Mouse (Mus musculus): ENCODE measurements around the gene Asgr2.
A peak's percentile ranks its signal among the peaks of the same experiment; 100 is the strongest.
"Not testable (repeated sequence)": the region's sequence is repeated elsewhere in the genome, so short reads cannot be mapped to it uniquely, and the experiment has no call there.

The Asgr2 gene

DNA sequence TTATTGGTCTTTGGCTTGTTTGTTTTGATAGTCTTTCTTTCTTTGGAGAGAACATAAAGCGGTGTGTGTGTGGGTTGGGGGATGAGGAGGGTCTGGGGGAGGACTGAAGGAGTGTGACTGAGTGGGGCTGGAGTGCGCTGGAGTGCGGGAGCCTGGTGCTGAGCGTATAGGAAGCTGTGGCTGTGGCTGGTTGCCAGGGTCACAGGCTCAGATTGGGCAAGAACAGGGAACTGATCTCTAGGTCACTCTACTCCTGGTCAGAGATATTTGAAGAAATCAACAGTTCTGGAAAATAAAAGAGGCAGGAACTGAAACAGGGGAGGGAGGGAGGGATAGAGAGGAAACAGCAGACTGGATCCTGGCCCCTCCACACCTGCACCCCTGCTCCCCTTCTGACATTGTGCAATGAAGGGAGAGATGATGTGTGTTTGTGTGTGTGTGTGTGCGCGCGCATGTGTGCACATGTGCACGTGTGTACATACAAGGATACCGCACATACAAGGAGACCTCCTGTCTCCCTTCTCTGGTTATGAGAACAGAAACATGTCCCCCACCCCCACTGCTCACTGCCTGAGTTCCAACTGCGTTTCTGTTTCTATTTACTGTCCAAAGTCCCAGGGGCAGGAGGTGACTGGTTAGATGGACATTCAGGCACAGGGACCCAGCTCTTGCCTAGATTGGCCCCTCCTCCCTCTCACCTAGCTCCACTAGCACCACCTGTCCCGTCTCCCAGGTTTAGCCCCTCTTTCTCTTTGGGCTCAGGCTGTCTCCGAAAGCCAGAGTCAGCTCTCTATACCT lies at the start of gene Asgr2:
Asgr2 (plus strand) TSS at position 659 of the 798 bp plus-strand sequence.
- no peak for DNase-seq (ENCODE audit: low spot score in 2 of 2)

GRCm38 (mm10) chr11:70043665-70044064 lies 48.8 kb upstream of the Asgr2 start:
- DNase-seq (ENCODE audit: low spot score in 2 of 2) = no peak

DNA sequence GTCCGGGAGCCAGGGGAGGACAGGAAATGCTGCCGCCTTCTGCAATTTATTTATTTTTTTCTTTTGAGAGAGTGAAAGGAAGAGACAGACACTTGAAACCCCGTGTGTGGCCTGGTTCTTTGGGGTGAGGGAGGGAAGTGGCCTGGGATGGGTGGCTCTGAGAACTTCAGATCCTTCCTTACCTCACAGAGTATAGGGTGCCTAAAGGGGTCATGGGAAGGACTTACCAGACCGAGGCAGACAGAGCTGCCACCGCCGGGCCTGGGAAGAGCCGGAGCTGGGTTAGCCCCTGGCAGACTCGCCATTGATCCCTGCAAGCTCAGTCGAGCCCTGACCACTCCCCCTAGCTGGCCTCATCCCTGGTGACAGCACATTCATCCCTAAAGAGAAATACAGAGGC lies 47.0 kb upstream of the Asgr2 start:
- DNase-seq (ENCODE audit: low spot score in 2 of 2) = no peak

DNA sequence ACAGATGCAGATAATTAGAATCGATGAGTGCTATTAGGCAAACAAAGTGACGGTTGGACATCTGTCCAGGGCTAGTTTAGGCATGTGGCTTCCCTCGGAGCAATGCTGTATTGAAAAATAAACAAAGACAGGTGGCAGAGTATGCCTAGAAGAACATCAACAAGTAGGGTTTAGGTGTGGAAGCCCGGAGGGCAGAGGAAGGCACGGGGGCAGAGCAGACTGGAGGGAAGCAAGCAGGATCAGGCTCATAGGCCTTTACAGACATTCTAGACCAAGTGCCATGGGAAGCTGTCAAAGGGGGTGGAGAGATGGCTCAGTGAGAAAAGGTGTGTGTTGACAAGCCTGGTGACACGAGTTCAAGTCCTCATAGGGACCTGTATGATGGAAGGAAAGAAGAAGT lies 43.1 kb upstream of the Asgr2 start:
- no peak for DNase-seq (ENCODE audit: low spot score in 2 of 2)

DNA sequence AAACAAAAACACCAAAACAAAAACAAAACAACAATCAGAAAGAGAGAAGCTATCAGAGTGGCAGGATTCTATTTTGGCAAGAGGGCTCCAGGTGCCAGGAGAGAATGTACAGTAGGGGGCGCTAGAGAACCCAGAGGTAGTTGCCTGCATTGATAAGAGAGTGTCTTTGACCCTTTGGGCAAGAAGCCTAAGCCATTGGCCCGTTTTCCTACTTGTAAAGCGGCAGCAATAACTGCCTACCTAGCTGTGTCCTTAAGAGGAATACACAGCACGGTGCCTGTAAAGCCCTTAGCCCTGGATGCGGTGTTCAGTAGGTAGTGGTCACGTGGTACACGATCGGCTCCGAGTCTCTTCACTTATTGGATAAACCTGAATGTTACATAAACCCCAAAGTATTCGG lies 42.6 kb upstream of the Asgr2 start:
- no peak for DNase-seq (ENCODE audit: low spot score in 2 of 2)

GRCm38 (mm10) chr11:70053156-70053555 lies 39.3 kb upstream of the Asgr2 start:
- no peak for DNase-seq (ENCODE audit: low spot score in 2 of 2)

- no peak for DNase-seq (ENCODE audit: low spot score in 2 of 2)
These were observed 38.4 kb upstream of the Asgr2 start, which contains the start of gene Asgr1 for GRCm38 (mm10) chr11:70053898-70054570. Gene Asgr1 (plus strand): TSS chr11:70054085.

DNA sequence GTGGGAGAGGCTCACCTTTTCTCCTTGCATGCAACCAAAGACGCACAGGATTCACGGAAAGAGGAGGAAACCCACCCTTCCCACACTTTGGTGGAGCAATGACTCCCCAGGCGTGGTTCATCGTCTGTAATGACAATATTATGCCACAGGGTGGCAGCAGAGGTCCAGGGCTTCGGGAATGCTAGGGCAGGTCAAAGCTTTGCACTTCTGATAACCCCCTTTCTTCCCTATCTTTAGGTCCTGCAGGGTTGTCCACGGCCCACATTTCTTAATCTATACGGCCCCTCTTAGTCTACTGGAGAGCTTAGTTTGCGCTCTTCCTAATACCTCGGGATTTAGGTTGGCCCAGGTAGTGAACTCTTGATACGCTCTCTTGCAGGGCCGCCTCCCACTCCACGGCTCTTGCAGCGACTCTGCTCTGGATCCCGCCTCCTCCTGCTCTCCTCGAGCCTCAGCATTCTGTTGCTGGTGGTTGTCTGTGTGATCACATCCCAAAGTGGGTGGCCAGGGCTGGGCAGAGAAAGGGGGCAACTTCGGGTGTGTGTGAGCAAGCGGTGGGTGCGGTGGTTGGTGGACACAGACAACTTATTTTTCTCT lies 36.7 kb upstream of the Asgr2 start:
- peak; percentile 49 to 56 for DNase-seq (ENCODE audit: low spot score in 2 of 2)

- no peak for DNase-seq (ENCODE audit: low spot score in 2 of 2)
These were observed 34.6 kb upstream of the Asgr2 start for GRCm38 (mm10) chr11:70057805-70058204.

GRCm38 (mm10) chr11:70059930-70060329 lies 32.5 kb upstream of the Asgr2 start:
- no peak for DNase-seq (ENCODE audit: low spot score in 2 of 2)

GRCm38 (mm10) chr11:70063053-70063452 lies 29.4 kb upstream of the Asgr2 start:
- DNase-seq (ENCODE audit: low spot score in 2 of 2) = no peak

GRCm38 (mm10) chr11:70066701-70067100 lies 25.7 kb upstream of the Asgr2 start:
- DNase-seq (ENCODE audit: low spot score in 2 of 2) = no peak

DNA sequence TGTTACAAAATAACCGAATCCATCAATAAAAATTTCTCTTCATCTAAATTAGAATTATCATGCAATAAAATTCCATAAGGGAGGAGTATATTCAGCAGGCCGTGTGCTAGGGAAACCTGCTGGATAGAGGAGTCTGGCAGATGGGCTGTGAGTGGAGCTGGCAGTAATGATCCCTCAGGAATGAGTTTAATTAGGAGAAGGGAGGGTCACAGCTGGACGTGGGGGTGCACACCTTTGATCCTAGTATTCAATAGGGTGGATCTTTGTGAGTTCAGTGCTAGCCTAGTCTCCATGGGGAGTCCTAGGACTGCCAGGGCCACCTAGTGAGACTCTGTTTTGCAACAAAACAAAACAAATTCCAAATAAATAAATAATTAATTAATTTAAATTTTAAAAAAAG lies 24.2 kb upstream of the Asgr2 start:
- DNase-seq (ENCODE audit: low spot score in 2 of 2) = no peak

DNA sequence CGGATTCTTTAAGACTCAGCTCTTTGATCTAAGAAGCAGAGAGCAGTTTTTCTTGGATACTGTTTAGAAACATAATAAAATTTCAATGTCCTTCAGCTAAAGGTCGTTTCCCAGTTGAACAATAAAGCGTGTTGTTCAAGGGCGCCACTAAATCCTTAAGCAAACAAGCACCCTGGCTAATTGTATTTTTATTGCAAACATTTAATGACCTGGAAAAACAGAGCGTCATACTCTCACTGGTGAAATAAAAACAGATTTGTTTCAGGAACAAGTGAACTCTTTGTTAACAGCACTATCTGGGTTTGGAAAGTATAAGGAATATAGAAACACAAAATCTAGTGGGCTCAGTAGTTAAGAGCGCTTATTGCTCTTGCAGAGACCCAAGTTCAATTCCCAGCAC lies 22.4 kb upstream of the Asgr2 start:
- no peak for DNase-seq (ENCODE audit: low spot score in 2 of 2)

GRCm38 (mm10) chr11:70070603-70071002 lies 21.8 kb upstream of the Asgr2 start:
- not testable (repeated sequence) for DNase-seq (ENCODE audit: low spot score in 2 of 2)

GRCm38 (mm10) chr11:70074379-70075071 lies 17.9 kb upstream of the Asgr2 start:
- peak; percentile 67 to 73 for DNase-seq (ENCODE audit: low spot score in 2 of 2)

- no peak for DNase-seq (ENCODE audit: low spot score in 2 of 2)
These were observed 16.9 kb upstream of the Asgr2 start for GRCm38 (mm10) chr11:70075581-70075980.

- no peak for DNase-seq (ENCODE audit: low spot score in 2 of 2)
These were observed 15.0 kb upstream of the Asgr2 start for GRCm38 (mm10) chr11:70077441-70077840.

DNA sequence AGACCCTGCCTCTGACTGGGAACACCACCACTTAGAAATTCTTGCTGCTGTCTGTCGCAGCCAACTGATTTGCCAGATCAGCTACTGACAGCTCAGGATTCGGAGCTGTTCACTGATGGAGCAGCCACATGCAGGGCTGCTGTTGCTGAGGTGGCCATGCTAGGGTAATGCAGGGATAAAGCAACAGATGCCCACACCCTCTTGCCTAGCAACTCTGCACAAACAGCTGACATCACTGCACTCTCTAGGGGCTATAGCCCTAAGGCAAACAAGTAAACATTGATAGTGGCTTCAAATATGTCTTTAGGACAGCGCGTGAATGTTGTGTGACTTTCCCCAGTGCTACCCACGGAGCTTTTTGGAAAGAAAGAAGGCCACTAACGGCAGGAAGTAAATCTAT lies 13.3 kb upstream of the Asgr2 start:
- no peak for DNase-seq (ENCODE audit: low spot score in 2 of 2)

- no peak for DNase-seq (ENCODE audit: low spot score in 2 of 2)
These were observed 12.5 kb upstream of the Asgr2 start for GRCm38 (mm10) chr11:70079928-70080327.

DNA sequence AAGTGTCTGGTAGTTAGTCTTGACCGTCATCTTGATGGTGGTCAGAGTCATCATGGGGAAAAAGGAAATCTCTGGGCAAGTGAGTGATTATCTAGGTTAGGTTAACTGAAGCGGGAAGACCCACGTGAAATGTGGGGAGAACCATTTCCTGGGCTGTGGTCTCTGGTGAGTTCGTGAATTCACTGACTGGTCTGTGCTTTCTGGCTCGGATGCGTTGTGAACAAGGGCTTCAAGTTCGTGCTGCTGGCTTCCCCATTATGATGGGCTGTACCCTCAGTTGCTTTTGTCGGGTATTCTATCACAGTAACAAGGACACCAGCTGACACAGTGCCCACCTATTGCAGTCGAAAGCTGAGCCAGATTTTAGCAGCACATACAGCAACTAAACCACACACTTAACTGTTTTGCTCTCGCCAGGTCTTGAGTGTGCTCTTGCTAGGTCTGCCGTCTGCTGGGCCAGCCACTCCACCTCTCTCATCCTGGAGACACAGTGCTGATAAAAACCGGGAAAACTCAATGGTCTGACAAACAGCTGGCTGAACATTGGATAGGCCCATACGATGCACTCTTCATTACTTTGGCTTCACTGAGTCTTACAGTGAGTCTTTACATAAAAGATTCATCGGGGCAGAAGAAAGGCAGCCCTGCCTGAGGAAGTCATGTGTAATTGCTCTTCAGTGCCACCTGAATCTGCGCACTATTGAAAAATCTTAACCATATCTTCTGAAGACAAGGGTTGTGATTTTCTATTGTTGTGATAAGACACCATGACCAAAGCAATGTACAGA lies 11.4 kb upstream of the Asgr2 start:
- no peak for DNase-seq (ENCODE audit: low spot score in 2 of 2)
